Mouse (Mus musculus) lung, postnatal 0 days (tissue): ENCODE measurements around the gene Ccl7. TPM values are rescaled to one million over a fixed set of nuclear protein-coding genes. Genes with fewer than 3 reads are reported as not detected.

Source experiments
- ATAC-seq: fragments of 200-750 bp; cut with Nextera tagmentation; 2 replicates; pipeline ENCODE4 v1.8.0; 2017; ENCODE audit warnings: moderate library complexity
- DNase-seq: peaks from one replicate; pipeline ENCODE4 v3.0.0-alpha.2; 2016; ENCODE audit warnings: low spot score
- H3K27ac ChIP-seq: fragments of 300-500 bp; sonication (generic); 2 replicates; pipeline ENCODE4 v1.5.1; 2014; ENCODE audit warnings: antibody characterized with exemption, mild to moderate bottlenecking, low read length, mixed read lengths
- H3K27me3 ChIP-seq: fragments of 300-500 bp; sonication (generic); replicated peaks from 2 replicates; pipeline ENCODE4 v1.6.1; 2014; ENCODE audit warnings: low read length, mixed read lengths; ENCODE audit not compliant: insufficient read depth
- H3K36me3 ChIP-seq: fragments of 300-500 bp; sonication (generic); 2 replicates; pipeline ENCODE4 v1.6.1; 2014; ENCODE audit warnings: low read length, mixed read lengths; ENCODE audit not compliant: insufficient read depth
- H3K4me1 ChIP-seq: fragments of 300-500 bp; sonication (generic); 2 replicates; pipeline ENCODE4 v1.6.1; 2014; ENCODE audit warnings: antibody characterized with exemption, low read depth, low read length, mixed read lengths; ENCODE audit not compliant: insufficient read depth
- H3K4me2 ChIP-seq: fragments of 300-500 bp; sonication (generic); replicated peaks from 2 replicates; pipeline ENCODE4 v1.6.1; 2014; ENCODE audit warnings: low read depth, mild to moderate bottlenecking, low read length, moderate library complexity, mixed read lengths
- H3K4me3 ChIP-seq: fragments of 300-500 bp; sonication (generic); 2 replicates; pipeline ENCODE4 v1.5.1; 2014; ENCODE audit warnings: low read depth, low read length
- H3K9ac ChIP-seq: fragments of 300-500 bp; sonication (generic); replicated peaks from 2 replicates; pipeline ENCODE4 v1.6.1; 2014; ENCODE audit warnings: low read depth, mild to moderate bottlenecking
- H3K9me3 ChIP-seq: fragments of 300-500 bp; sonication (generic); 2 replicates; pipeline ENCODE4 v1.6.1; 2016; ENCODE audit warnings: low read length, mixed read lengths
- CTCF ChIP-seq: IDR thresholded peaks from 2 replicates; pipeline ENCODE4 v1.5.1; 2016; ENCODE audit warnings: antibody characterized with exemption, mild to moderate bottlenecking
- EP300 ChIP-seq: IDR thresholded peaks from 2 replicates; pipeline ENCODE4 v1.6.1; 2016; ENCODE audit warnings: antibody characterized with exemption, mild to moderate bottlenecking, control low read depth
- WGBS: fragments of 180-500 bp; shearing (Covaris S2); extraction: QIAGEN DNeasy Blood & Tissue Kit; methylation state at CpG from one replicate; pipeline ENCODE4 v1.1.7; 2014; 5-methylcytosine and 5-hydroxymethylcytosine counted together
- polyA plus RNA-seq: library from polyadenylated mRNA; unstranded; fragments of >200 nt; fragmentation: Nextera tagmentation; extraction: Ambion mirVana; gene quantifications from 2 replicates; pipeline ENCODE4 v1.2.1, GENCODE M21; 2015

Ccl7 gene
- 3.4 and 8.1 TPM in 2 replicates for polyA plus RNA-seq

GRCm38 (mm10) chr11:82045471-82045870, at the start of gene Ccl7:
Gene Ccl7, plus strand, starts transcription at chr11:82045712.
- TF ChIP-seq CTCF, result no peak
- TF ChIP-seq EP300, result no peak
- Histone ChIP-seq H3K9me3 (no peaks in the 10 kb centered on the region), H3K36me3 (no peaks in the 10 kb centered on the region), H3K4me3 (no peak within 1 kb of the TSS), H3K27me3 (no peaks in the 10 kb centered on the region), H3K4me1 (no peaks in the 10 kb centered on the region), H3K4me2 (no peak within 1 kb of the TSS), H3K27ac (no peak within 1 kb of the TSS), H3K9ac (no peak within 1 kb of the TSS)
- peak; percentile 30; the same call in 1 of the 2 replicates for ATAC-seq
- DNase-seq, result peak; percentile 48
- 58% methylated on average over 3 of the region's 3 CpGs for WGBS

GRCm38 (mm10) chr11:81996172-81996841, 49.2 kb upstream of the Ccl7 start:
- WGBS, result 63% methylated on average over 10 of the region's 10 CpGs
- no peaks in the 10 kb centered on the region for H3K27me3 ChIP-seq
- H3K4me2 ChIP-seq, result no peak overlapping the region
- no peak for ATAC-seq
- H3K4me3 ChIP-seq, result no peak overlapping the region
- DNase-seq, result peak; percentile 52
- H3K4me1 ChIP-seq, result no peaks in the 10 kb centered on the region
- H3K36me3 ChIP-seq, result no peaks in the 10 kb centered on the region
- H3K27ac ChIP-seq, result no peak overlapping the region
- H3K9me3 ChIP-seq, result no peaks in the 10 kb centered on the region
- TF ChIP-seq EP300 (no peak), CTCF (peak; percentile 100)
- no peak overlapping the region for H3K9ac ChIP-seq

GRCm38 (mm10) chr11:81997085-81997484, 48.4 kb upstream of the Ccl7 start:
- no peak for ATAC-seq
- 84% methylated on average over 5 of the region's 5 CpGs for WGBS
- Histone ChIP-seq H3K4me1 (no peaks in the 10 kb centered on the region), H3K4me3 (no peak overlapping the region), H3K4me2 (no peak overlapping the region), H3K27me3 (no peaks in the 10 kb centered on the region), H3K27ac (no peak overlapping the region), H3K9ac (no peak overlapping the region), H3K9me3 (no peaks in the 10 kb centered on the region), H3K36me3 (no peaks in the 10 kb centered on the region)
- DNase-seq, result no peak
- TF ChIP-seq CTCF, result no peak
- TF ChIP-seq EP300, result no peak

GRCm38 (mm10) chr11:81998646-81999045, 46.9 kb upstream of the Ccl7 start:
- no peak for ATAC-seq
- H3K4me2 ChIP-seq, result no peak overlapping the region
- H3K36me3 ChIP-seq, result no peaks in the 10 kb centered on the region
- no peaks in the 10 kb centered on the region for H3K9me3 ChIP-seq
- H3K27ac ChIP-seq, result no peak overlapping the region
- DNase-seq, result no peak
- H3K4me1 ChIP-seq, result no peaks in the 10 kb centered on the region
- H3K9ac ChIP-seq, result no peak overlapping the region
- H3K27me3 ChIP-seq, result no peaks in the 10 kb centered on the region
- TF ChIP-seq EP300 (no peak), CTCF (no peak)
- WGBS, result 82% methylated on average over 3 of the region's 3 CpGs
- no peak overlapping the region for H3K4me3 ChIP-seq

- no peaks in the 10 kb centered on the region for H3K27me3 ChIP-seq
- 76% methylated on average over 4 of the region's 4 CpGs for WGBS
- H3K4me2 ChIP-seq, result no peak overlapping the region
- ATAC-seq (no peak), DNase-seq (no peak)
- no peak overlapping the region for H3K27ac ChIP-seq
- no peaks in the 10 kb centered on the region for H3K36me3 ChIP-seq
- no peak overlapping the region for H3K9ac ChIP-seq
- no peaks in the 10 kb centered on the region for H3K9me3 ChIP-seq
- H3K4me3 ChIP-seq, result no peak overlapping the region
- no peak for TF ChIP-seq EP300
- no peak for TF ChIP-seq CTCF
- H3K4me1 ChIP-seq, result no peaks in the 10 kb centered on the region
Measured at GRCm38 (mm10) chr11:81999469-81999868, 46.0 kb upstream of the Ccl7 start.

GRCm38 (mm10) chr11:82000581-82000980, 44.9 kb upstream of the Ccl7 start:
- Histone ChIP-seq H3K36me3 (no peaks in the 10 kb centered on the region), H3K27me3 (no peaks in the 10 kb centered on the region), H3K4me3 (no peak overlapping the region), H3K9me3 (no peaks in the 10 kb centered on the region), H3K9ac (no peak overlapping the region), H3K4me2 (no peak overlapping the region), H3K4me1 (no peaks in the 10 kb centered on the region), H3K27ac (no peak overlapping the region)
- DNase-seq (no peak), ATAC-seq (no peak)
- TF ChIP-seq CTCF, result no peak
- no peak for TF ChIP-seq EP300
- 58% methylated on average over 5 of the region's 5 CpGs for WGBS

- H3K36me3 ChIP-seq, result no peaks in the 10 kb centered on the region
- peak; percentile 43 for DNase-seq
- no peak overlapping the region for H3K4me3 ChIP-seq
- no peaks in the 10 kb centered on the region for H3K27me3 ChIP-seq
- TF ChIP-seq CTCF, result no peak
- TF ChIP-seq EP300, result no peak
- WGBS, result 55% methylated on average over 2 of the region's 2 CpGs
- ATAC-seq, result no peak
- H3K4me1 ChIP-seq, result no peaks in the 10 kb centered on the region
- no peak overlapping the region for H3K4me2 ChIP-seq
- no peak overlapping the region for H3K27ac ChIP-seq
- H3K9me3 ChIP-seq, result no peaks in the 10 kb centered on the region
- no peak overlapping the region for H3K9ac ChIP-seq
Measured at GRCm38 (mm10) chr11:82004810-82005209, 40.7 kb upstream of the Ccl7 start.
